Mouse (Mus musculus): Measurements from ENCODE around the gene Mrpl4. TPM values are rescaled to one million over a fixed set of nuclear protein-coding genes. Genes with fewer than 3 reads are reported as not detected.

Gene Mrpl4
- total RNA-seq, 2 experiments from 2014 or later = 63.8 to 64.6 TPM

DNA sequence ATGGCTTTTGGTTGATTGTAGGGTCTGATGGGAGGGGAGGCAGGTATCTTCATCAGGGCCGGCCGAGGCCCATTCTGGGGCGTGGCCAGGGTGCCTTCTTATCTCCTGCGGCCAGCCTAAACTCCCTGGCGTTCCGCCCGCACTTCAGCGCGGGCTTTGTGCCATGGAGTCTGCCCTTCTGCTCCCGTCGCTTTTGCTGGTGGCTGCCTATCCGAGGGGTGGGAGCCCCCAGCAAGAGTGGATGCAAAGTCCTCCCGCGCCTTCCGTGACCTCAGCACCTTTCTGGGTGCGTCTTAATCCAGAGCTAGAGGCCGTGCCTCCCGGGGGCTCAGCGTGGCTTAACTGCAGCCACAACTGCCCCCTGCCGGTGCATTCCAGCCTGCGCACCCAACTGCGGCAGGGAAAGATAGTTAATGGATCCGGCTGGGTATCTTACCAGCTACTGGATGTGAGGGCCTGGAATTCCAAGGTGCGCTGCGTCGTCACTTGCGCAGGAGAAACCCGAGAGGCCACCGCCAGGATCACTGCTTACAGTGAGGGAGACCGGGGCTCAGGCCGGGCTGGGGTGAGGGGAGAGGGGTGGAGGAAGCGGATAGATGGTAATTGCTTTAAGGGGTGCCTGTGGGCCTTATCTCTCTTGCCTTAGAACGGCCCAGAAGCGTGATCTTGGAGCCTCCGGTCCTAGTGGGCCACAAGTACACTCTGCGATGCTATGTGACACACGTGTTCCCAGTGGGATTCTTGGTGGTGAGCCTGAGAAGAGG lies 26.9 kb downstream of the Mrpl4 start, which contains the start of gene Icam4:
Icam4 (plus strand) TSS at position 83 of the 764 bp plus-strand sequence.
- peak within 1 kb of the TSS; percentile 44 for H3K4me3 ChIP-seq

DNA sequence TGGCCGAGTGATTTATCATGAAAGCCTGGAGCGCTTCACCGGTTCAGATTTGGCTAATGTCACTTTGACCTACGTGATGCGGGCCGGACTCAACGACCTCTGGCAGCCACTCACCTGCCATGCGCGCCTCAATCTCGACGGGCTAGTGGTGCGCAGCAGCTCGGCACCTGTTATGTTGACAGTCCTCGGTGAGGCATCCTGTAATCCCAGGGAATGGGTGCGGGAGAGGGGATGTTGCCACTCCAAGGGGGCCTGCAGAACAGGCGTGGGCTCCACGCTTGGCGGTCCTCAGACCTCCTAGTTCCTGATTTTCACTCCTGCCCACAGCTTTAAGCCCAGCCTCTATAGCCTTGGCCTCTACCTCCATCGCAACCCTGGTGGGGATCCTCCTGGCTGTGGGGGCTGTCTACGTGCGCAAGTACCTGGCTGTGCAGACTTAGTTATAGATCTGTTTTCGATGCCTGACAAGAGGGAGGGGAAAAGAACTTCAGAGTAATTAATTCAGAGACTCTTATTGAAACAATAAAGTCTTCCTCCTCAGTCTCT lies 27.6 kb downstream of the Mrpl4 start:
- DNase-seq (ENCODE audit: low spot score in 2 of 2) = no peak
- H3K27ac ChIP-seq = peak overlapping the region; percentile 46; the same call in 1 of the 2 replicates
- no peak for TF ChIP-seq CTCF (conservative IDR thresholded peaks at IDR 0.05)
- H3K4me3 ChIP-seq = peak overlapping the region; percentile 84

More for the DNA sequence above, 26.9 kb downstream of the Mrpl4 start, which contains the start of gene Icam4:
- H3K27ac ChIP-seq = peak within 1 kb of the TSS; percentile 46; the same call in 1 of the 2 replicates
- peak; percentile 96 for TF ChIP-seq CTCF (conservative IDR thresholded peaks at IDR 0.05)
- peak in 1 of 2 experiments; percentile 81 for DNase-seq (ENCODE audit: low spot score in 2 of 2)

DNA sequence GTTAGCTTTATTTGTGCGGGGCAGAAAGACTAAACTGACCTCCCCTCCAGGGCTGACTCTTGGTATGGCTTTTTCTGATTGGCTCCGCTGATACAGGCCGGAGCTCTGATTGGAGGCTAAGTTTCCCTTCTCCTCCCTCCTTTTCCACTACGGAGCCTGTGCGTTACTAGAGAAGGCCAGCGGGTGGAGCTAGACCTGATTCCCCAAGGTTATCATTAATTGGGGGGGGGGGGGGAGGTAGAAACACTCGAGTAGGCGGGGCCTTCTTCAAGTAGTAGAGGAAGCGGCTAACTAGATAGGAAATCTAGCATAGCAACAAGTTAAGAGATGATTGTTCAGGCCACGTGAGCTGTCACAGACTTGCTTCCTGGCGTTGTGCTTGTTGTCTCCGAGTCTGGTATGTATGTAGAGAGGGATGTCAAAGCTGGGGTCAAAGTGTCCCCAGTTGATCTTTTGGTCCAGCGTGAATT lies 28.3 kb downstream of the Mrpl4 start:
- Histone ChIP-seq H3K4me3 (peak overlapping the region; percentile 84), H3K27ac (peak overlapping the region; percentile 98)
- DNase-seq (ENCODE audit: low spot score in 2 of 2) = peak; percentile 83 to 89
- TF ChIP-seq CTCF (conservative IDR thresholded peaks at IDR 0.05) = peak; percentile 73

DNA sequence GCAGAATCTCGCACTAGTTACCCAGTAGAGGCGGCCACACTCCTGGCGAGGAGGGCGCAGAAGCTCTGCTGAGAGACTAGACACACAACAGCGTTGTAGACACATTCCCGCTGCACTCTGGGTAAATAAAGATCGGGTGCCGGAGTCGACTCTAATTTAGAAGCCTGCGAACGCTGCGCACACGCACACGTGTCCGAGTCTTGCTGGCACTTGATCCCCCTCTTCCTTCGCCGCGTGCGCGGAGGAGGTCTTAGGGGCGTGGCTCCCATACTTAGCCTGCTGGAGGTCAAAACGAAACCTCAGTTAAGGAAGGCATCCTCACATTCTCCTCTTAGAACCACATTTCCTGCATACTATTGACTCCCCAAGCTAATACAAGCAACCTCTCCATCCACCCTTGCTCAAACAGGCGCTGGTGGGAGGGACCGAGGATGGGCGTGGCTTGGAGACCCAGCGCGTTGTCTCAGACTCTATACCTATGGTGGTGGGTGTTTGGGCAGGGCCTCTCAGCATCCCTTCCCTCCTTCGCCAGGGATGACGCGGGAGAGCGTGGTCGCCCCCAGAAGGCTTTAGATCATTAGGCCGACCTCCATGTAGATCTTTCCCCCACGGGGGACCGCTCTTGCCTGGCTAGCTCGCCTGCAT lies 28.8 kb downstream of the Mrpl4 start:
- TF ChIP-seq CTCF (conservative IDR thresholded peaks at IDR 0.05) = no peak
- Histone ChIP-seq H3K4me3 (peak overlapping the region; percentile 84), H3K27ac (peak overlapping the region; percentile 98)
- DNase-seq (ENCODE audit: low spot score in 2 of 2) = peak; percentile 70 to 84

DNA sequence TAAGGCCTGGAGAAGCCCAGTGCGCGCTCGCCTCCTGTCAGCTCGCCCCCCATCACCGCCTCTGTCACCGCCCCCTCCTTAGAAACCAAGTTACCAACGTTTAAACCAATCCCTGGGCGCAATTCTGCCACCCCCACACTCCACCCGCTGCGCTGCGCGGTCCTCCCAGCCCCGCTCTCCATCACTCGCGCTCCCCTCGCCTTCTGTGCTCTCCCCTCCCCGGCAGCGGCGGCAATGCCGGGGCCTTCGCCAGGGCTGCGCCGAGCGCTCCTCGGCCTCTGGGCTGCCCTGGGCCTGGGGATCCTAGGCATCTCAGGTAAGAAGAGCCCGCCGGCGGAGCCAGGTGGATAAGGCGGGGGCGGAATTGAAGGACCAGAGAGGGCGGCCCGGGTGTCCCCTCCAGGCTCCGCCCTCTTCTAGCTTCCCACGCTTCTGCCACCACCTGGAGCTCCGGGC lies 29.4 kb downstream of the Mrpl4 start, which contains the start of gene Icam5:
Icam5 (plus strand) TSS at position 178 of the 456 bp plus-strand sequence.
- Histone ChIP-seq H3K27ac (peak within 1 kb of the TSS; percentile 98), H3K4me3 (peak within 1 kb of the TSS; percentile 84)
- TF ChIP-seq CTCF (conservative IDR thresholded peaks at IDR 0.05) = no peak
- peak; percentile 88 to 92 for DNase-seq (ENCODE audit: low spot score in 2 of 2)

DNA sequence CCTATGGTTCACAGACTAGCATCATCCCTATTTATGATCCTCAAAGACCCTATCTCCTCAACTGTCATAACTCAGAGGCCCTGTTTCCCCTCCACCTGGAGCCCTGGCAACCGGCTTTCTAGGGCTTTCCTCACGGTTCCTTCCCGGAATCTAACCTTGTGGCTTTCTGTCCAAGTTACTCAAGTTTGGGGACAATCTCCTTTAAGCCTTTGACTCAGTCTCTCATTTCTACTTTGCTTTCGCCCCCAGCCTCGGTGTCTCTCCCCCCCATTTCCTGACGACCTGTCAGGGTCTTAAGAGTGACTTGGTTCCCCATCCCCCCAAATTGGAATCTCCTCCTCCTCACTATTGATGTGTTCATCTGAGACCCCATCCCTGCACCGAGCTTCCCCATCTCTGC lies 30.0 kb downstream of the Mrpl4 start:
- peak overlapping the region; percentile 84 for H3K4me3 ChIP-seq
- DNase-seq (ENCODE audit: low spot score in 2 of 2) = no peak
- no peak for TF ChIP-seq CTCF (conservative IDR thresholded peaks at IDR 0.05)
- H3K27ac ChIP-seq = peak overlapping the region; percentile 98

DNA sequence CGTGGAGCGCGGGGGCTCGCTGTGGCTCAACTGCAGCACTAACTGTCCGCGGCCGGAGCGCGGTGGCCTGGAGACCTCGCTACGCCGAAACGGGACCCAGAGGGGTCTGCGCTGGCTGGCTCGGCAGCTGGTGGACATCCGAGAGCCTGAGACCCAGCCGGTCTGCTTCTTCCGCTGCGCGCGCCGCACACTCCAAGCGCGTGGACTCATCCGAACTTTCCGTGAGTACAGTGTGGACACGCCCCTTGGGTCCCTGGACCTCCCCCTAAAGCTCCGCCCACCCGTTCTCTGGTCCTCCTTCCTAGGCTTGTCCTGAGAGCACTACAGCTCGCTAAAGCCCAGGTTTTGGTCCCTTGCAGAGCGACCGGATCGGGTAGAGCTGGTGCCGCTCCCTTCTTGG lies 30.6 kb downstream of the Mrpl4 start:
- TF ChIP-seq CTCF (conservative IDR thresholded peaks at IDR 0.05) = no peak
- peak overlapping the region; percentile 98 for H3K27ac ChIP-seq
- DNase-seq (ENCODE audit: low spot score in 2 of 2) = peak; percentile 73 to 74
- H3K4me3 ChIP-seq = peak overlapping the region; percentile 84

DNA sequence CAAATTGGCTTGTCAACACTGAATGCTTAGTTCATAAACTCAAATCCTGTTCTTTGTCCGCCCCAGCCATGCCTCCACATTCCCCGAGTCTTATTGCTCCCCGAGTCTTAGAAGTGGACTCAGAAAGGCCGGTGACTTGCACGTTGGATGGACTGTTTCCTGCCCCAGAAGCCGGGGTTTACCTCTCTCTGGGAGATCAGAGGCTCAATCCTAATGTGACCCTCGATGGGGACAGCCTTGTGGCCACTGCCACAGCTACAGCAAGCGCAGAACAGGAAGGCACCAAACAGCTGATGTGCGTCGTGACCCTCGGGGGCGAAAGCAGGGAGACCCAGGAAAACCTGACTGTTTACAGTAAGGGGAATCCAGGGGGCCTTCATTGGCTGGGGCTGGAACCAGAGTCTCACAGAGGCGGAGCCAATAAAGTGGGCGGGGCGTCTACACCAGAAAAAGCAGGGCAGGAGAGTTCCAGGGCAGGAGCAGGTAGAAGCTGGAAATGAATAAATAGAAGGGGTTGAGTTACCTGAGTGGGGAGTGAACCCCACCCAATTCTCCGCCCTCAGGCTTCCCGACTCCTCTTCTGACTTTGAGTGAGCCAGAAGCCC lies 32.0 kb downstream of the Mrpl4 start:
- peak in 1 of 2 experiments; percentile 41 for DNase-seq (ENCODE audit: low spot score in 2 of 2)
- peak overlapping the region; percentile 87 for H3K27ac ChIP-seq
- TF ChIP-seq CTCF (conservative IDR thresholded peaks at IDR 0.05) = no peak
- H3K4me3 ChIP-seq = peak overlapping the region; percentile 34

DNA sequence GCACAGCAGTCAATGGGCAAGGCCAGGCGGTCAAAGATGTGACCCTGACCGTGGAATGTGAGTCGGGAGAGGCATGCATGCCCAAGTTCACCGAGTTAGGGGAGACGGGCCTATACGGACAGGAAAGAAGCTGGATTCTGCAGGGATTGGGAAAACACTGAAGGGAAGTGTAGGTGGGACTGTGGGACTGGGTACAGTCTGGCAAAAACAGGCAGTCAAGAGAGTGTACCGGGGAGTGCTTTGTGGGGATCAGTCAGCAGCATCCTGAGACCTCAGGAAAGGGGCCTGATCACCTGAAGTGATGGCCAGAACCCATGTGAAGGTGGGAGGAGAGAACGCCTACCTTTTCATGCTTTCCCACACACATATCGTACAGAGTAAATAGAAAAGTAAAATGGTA lies 33.0 kb downstream of the Mrpl4 start:
- no peak for DNase-seq (ENCODE audit: low spot score in 2 of 2)
- Histone ChIP-seq H3K4me3 (peak overlapping the region; percentile 34), H3K27ac (peak overlapping the region; percentile 87)
- TF ChIP-seq CTCF (conservative IDR thresholded peaks at IDR 0.05) = no peak

DNA sequence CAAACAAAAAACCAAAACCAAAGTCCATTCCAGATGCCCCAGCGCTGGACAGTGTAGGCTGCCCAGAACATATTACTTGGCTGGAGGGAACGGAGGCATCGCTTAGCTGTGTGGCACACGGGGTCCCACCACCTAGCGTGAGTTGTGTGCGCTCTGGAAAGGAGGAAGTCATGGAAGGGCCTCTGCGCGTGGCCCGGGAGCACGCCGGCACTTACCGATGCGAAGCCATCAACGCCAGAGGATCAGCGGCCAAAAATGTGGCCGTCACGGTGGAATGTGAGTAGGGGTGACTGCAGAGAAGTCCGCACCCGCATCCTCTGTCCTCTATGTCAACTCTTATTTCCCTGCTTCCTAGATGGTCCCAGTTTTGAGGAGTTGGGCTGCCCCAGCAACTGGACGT lies 33.6 kb downstream of the Mrpl4 start:
- Histone ChIP-seq H3K27ac (peak overlapping the region; percentile 87), H3K4me3 (peak overlapping the region; percentile 34)
- no peak for DNase-seq (ENCODE audit: low spot score in 2 of 2)
- no peak for TF ChIP-seq CTCF (conservative IDR thresholded peaks at IDR 0.05)

DNA sequence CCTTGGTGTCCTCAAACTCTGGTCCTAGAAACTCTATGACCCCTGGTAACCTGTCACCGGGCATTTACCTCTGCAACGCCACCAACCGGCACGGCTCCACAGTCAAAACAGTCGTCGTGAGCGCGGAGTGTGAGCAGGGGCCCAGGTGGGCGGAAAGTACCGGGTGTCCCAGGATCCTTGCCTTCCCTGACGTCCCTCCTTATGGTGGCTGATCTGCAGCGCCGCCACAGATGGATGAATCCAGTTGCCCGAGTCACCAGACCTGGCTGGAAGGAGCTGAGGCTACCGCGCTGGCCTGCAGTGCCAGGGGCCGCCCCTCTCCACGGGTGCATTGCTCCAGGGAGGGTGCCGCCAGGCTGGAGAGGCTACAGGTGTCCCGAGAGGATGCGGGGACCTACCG lies 34.1 kb downstream of the Mrpl4 start:
- TF ChIP-seq CTCF (conservative IDR thresholded peaks at IDR 0.05) = no peak
- H3K27ac ChIP-seq = peak overlapping the region; percentile 87
- DNase-seq (ENCODE audit: low spot score in 2 of 2) = no peak
- H3K4me3 ChIP-seq = peak overlapping the region; percentile 34

DNA sequence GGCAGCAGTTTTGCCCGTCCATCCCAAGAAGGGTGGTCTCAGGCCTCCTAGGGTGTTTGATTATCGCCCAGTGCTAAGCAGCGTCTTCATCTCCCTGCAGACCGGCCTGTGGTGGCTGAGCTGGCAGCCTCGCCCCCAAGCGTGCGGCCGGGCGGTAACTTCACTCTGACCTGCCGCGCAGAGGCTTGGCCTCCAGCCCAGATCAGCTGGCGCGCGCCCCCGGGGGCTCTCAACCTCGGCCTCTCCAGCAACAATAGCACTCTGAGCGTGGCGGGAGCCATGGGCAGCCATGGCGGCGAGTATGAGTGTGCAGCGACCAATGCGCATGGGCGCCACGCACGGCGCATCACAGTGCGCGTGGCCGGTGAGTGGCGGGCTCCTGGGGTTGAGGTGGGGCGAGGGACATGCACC lies 34.9 kb downstream of the Mrpl4 start:
- Histone ChIP-seq H3K27ac (peak overlapping the region; percentile 87), H3K4me3 (peak overlapping the region; percentile 34)
- peak in 1 of 2 experiments; percentile 39 for DNase-seq (ENCODE audit: low spot score in 2 of 2)
- TF ChIP-seq CTCF (conservative IDR thresholded peaks at IDR 0.05) = no peak
